Mouse (Mus musculus): ENCODE measurements around the gene Snx6.

DNA sequence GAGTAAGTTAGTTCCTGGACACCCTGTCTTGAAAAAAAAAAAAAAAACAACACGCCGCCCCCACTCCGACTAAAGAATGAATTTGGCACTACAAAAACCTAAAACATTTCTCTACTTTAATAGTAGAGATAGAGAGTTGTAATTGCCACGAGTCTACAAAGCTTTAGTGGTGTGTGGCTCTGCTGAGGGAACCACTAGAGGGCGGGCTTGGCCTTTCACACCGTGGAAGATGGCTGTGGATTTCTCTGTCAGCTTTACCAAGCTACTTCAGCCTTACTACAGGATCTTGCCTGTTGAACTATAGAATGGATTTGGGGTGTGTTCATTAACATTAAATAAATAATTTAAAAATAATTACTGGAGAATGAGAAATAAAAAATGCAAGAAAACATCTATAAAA lies 35.1 kb upstream of the Snx6 start:
- TF ChIP-seq CTCF (IDR thresholded peaks at IDR 0.05): peak; percentile 95
- TF ChIP-seq EP300 (IDR thresholded peaks at IDR 0.05): no peak

Measured in lung, postnatal 0 days (tissue).